Mouse (Mus musculus): ENCODE measurements around the gene Epha4.

Epha4 gene

GRCm38 (mm10) chr1:77514963-77515650, at the start of gene Epha4:
TSS of gene Epha4 (minus strand) at chr1:77515088.
- DNase-seq (ENCODE audit: low spot score), result peak; percentile 90

GRCm38 (mm10) chr1:77556199-77556598, 41.3 kb upstream of the Epha4 start:
- DNase-seq (ENCODE audit: low spot score), result no peak

GRCm38 (mm10) chr1:77551927-77552326, 37.0 kb upstream of the Epha4 start:
- DNase-seq (ENCODE audit: low spot score), result no peak

- no peak for DNase-seq (ENCODE audit: low spot score)
Measured at GRCm38 (mm10) chr1:77545722-77546121, 30.8 kb upstream of the Epha4 start.

- no peak for DNase-seq (ENCODE audit: low spot score)
Measured at GRCm38 (mm10) chr1:77545035-77545434, 30.1 kb upstream of the Epha4 start.

GRCm38 (mm10) chr1:77544279-77544678, 29.4 kb upstream of the Epha4 start:
- no peak for DNase-seq (ENCODE audit: low spot score)

GRCm38 (mm10) chr1:77539945-77540344, 25.1 kb upstream of the Epha4 start:
- DNase-seq (ENCODE audit: low spot score), result no peak

- no peak for DNase-seq (ENCODE audit: low spot score)
Measured at GRCm38 (mm10) chr1:77538559-77538958, 23.7 kb upstream of the Epha4 start.

- no peak for DNase-seq (ENCODE audit: low spot score)
Measured at GRCm38 (mm10) chr1:77535905-77536304, 21.0 kb upstream of the Epha4 start.

- no peak for DNase-seq (ENCODE audit: low spot score)
Measured at GRCm38 (mm10) chr1:77532576-77533183, 17.8 kb upstream of the Epha4 start.

GRCm38 (mm10) chr1:77531934-77532575, 17.2 kb upstream of the Epha4 start:
- no peak for DNase-seq (ENCODE audit: low spot score)

- DNase-seq (ENCODE audit: low spot score), result no peak
Measured at GRCm38 (mm10) chr1:77525082-77525481, 10.2 kb upstream of the Epha4 start.

- DNase-seq (ENCODE audit: low spot score), result no peak
Measured at GRCm38 (mm10) chr1:77523354-77523753, 8.5 kb upstream of the Epha4 start.

- no peak for DNase-seq (ENCODE audit: low spot score)
Measured at GRCm38 (mm10) chr1:77521640-77522539, 7.0 kb upstream of the Epha4 start.

- no peak for DNase-seq (ENCODE audit: low spot score)
Measured at GRCm38 (mm10) chr1:77518715-77519114, 3.8 kb upstream of the Epha4 start.

- DNase-seq (ENCODE audit: low spot score), result peak; percentile 90
Measured at GRCm38 (mm10) chr1:77516203-77516991, 1.5 kb upstream of the Epha4 start.

GRCm38 (mm10) chr1:77515651-77515981, 728 bp upstream of the Epha4 start:
- DNase-seq (ENCODE audit: low spot score), result no peak

- DNase-seq (ENCODE audit: low spot score), result peak; percentile 47
Measured at GRCm38 (mm10) chr1:77514325-77514962, 444 bp downstream of the Epha4 start.

- no peak for DNase-seq (ENCODE audit: low spot score)
Measured at GRCm38 (mm10) chr1:77513959-77514324, 946 bp downstream of the Epha4 start.

- peak; percentile 29 for DNase-seq (ENCODE audit: low spot score)
Measured at GRCm38 (mm10) chr1:77513411-77513941, 1.4 kb downstream of the Epha4 start.
